Mouse (Mus musculus) forebrain, embryonic 14.5 days (tissue): Measurements from ENCODE around the gene Cenpe. TPM values are rescaled to one million over a fixed set of nuclear protein-coding genes. Genes with fewer than 3 reads are reported as not detected.

Experiments
- ATAC-seq: fragments of 200-750 bp; cut with Nextera tagmentation; 2 replicates; pipeline ENCODE4 v1.8.0; 2017; ENCODE audit warnings: mild to moderate bottlenecking, moderate library complexity
- DNase-seq: peaks from one replicate; pipeline ENCODE4 v3.0.0-alpha.2; 2015; ENCODE audit warnings: low spot score
- H3K27ac ChIP-seq: fragments of 300-500 bp; sonication (generic); 2 replicates; pipeline ENCODE4 v1.5.1; 2014; ENCODE audit warnings: low read depth, mild to moderate bottlenecking, control low read depth, low read length, moderate library complexity
- H3K27me3 ChIP-seq: fragments of 300-500 bp; sonication (generic); replicated peaks from 2 replicates; pipeline ENCODE4 v1.6.1; 2014; ENCODE audit warnings: low read length, control low read depth, mixed read lengths; ENCODE audit not compliant: control insufficient read depth, insufficient read depth
- H3K36me3 ChIP-seq: fragments of 300-500 bp; sonication (generic); 2 replicates; pipeline ENCODE4 v1.6.1; 2014; ENCODE audit warnings: low read length, control low read depth; ENCODE audit not compliant: control insufficient read depth, insufficient read depth
- H3K4me1 ChIP-seq: fragments of 300-500 bp; sonication (generic); 2 replicates; pipeline ENCODE4 v1.6.1; 2014; ENCODE audit warnings: antibody characterized with exemption, low read length, control low read depth; ENCODE audit not compliant: control insufficient read depth, insufficient read depth
- H3K4me2 ChIP-seq: fragments of 300-500 bp; sonication (generic); 2 replicates; pipeline ENCODE4 v1.6.1; 2014; ENCODE audit warnings: mild to moderate bottlenecking, control low read depth, low read length
- H3K4me3 ChIP-seq: fragments of 300-500 bp; sonication (generic); 2 replicates; pipeline ENCODE4 v1.5.1; 2014; ENCODE audit warnings: low read depth, low read length, control low read depth
- H3K9ac ChIP-seq: fragments of 300-500 bp; sonication (generic); 2 replicates; pipeline ENCODE4 v1.6.1; 2014; ENCODE audit warnings: mild to moderate bottlenecking, low read length, control low read depth, moderate library complexity
- H3K9me3 ChIP-seq: fragments of 300-500 bp; sonication (generic); replicated peaks from 2 replicates; pipeline ENCODE4 v1.6.1; 2016; ENCODE audit warnings: low read length, control low read depth, mixed read lengths; ENCODE audit not compliant: control insufficient read depth
- WGBS: fragments of 180-500 bp; shearing (Covaris S2); extraction: QIAGEN DNeasy Blood & Tissue Kit; methylation state at CpG from one replicate; pipeline ENCODE4 v1.1.7; 2014; 5-methylcytosine and 5-hydroxymethylcytosine counted together
- polyA plus RNA-seq: library from polyadenylated mRNA; unstranded; fragments of >200 nt; fragmentation: Nextera tagmentation; extraction: Ambion mirVana; gene quantifications from 2 replicates; pipeline ENCODE4 v1.2.1, GENCODE M21; 2014

Gene Cenpe
- polyA plus RNA-seq, 1 experiment from 2014 or later, result 17.7 TPM

- no peak for ATAC-seq
- Histone ChIP-seq H3K36me3 (no peaks in the 10 kb centered on the region), H3K27me3 (no peaks in the 10 kb centered on the region), H3K4me3 (no peak overlapping the region), H3K9me3 (0 out of 2 replicates have a peak, but pooled peaks cover 4% of the 10 kb centered on the region), H3K4me1 (no peaks in the 10 kb centered on the region), H3K9ac (no peak overlapping the region), H3K4me2 (no peak overlapping the region), H3K27ac (no peak overlapping the region)
- WGBS, result 0% methylated on average over 2 of the region's 2 CpGs
- DNase-seq, result no peak
Measured at GRCm38 (mm10) chr3:135312916-135313491, 100.7 kb downstream of the Cenpe start.

- ATAC-seq (peak; percentile 54; the same call in 1 of the 2 replicates), DNase-seq (no peak)
- 25% methylated on average over 2 of the region's 2 CpGs for WGBS
- Histone ChIP-seq H3K9me3 (0 out of 2 replicates have a peak, but pooled peaks cover 4% of the 10 kb centered on the region), H3K36me3 (no peaks in the 10 kb centered on the region), H3K4me2 (no peak overlapping the region), H3K27me3 (no peaks in the 10 kb centered on the region), H3K4me1 (no peaks in the 10 kb centered on the region), H3K4me3 (no peak overlapping the region), H3K27ac (no peak overlapping the region), H3K9ac (no peak overlapping the region)
Measured at GRCm38 (mm10) chr3:135313727-135314126, 101.4 kb downstream of the Cenpe start.

GRCm38 (mm10) chr3:135314811-135315210 lies 102.5 kb downstream of the Cenpe start:
- 83% methylated on average over 2 of the region's 2 CpGs for WGBS

GRCm38 (mm10) chr3:135315720-135316425 lies 103.5 kb downstream of the Cenpe start:
- DNase-seq, result no peak
- WGBS, result 92% methylated on average over 9 of the region's 9 CpGs
- no peak overlapping the region for H3K27ac ChIP-seq

More at GRCm38 (mm10) chr3:135314811-135315210, 102.5 kb downstream of the Cenpe start:
- no peak overlapping the region for H3K4me3 ChIP-seq
- no peaks in the 10 kb centered on the region for H3K36me3 ChIP-seq
- no peaks in the 10 kb centered on the region for H3K4me1 ChIP-seq
- H3K9me3 ChIP-seq, result 0 out of 2 replicates have a peak, but pooled peaks cover 4% of the 10 kb centered on the region
- no peaks in the 10 kb centered on the region for H3K27me3 ChIP-seq
- no peak overlapping the region for H3K4me2 ChIP-seq
- no peak overlapping the region for H3K27ac ChIP-seq
- no peak overlapping the region for H3K9ac ChIP-seq
- no peak for DNase-seq
- ATAC-seq, result no peak

GRCm38 (mm10) chr3:135318331-135318730 lies 106.0 kb downstream of the Cenpe start:
- no peak overlapping the region for H3K27ac ChIP-seq
- whole genome bisulfite sequencing, result 91% methylated on average over 11 of the region's 11 CpGs
- H3K27me3 ChIP-seq, result no peaks in the 10 kb centered on the region
- ATAC-seq, result no peak
- H3K9me3 ChIP-seq, result 0 out of 2 replicates have a peak, but pooled peaks cover 4% of the 10 kb centered on the region
- H3K36me3 ChIP-seq, result no peaks in the 10 kb centered on the region
- H3K4me3 ChIP-seq, result no peak overlapping the region
- H3K4me2 ChIP-seq, result no peak overlapping the region
- H3K9ac ChIP-seq, result no peak overlapping the region
- H3K4me1 ChIP-seq, result no peaks in the 10 kb centered on the region
- no peak for DNase-seq

More at GRCm38 (mm10) chr3:135315720-135316425, 103.5 kb downstream of the Cenpe start:
- ATAC-seq, result no peak
- H3K4me1 ChIP-seq, result no peaks in the 10 kb centered on the region
- no peaks in the 10 kb centered on the region for H3K36me3 ChIP-seq
- no peaks in the 10 kb centered on the region for H3K27me3 ChIP-seq
- 0 out of 2 replicates have a peak, but pooled peaks cover 4% of the 10 kb centered on the region for H3K9me3 ChIP-seq
- no peak overlapping the region for H3K4me3 ChIP-seq
- H3K4me2 ChIP-seq, result no peak overlapping the region
- no peak overlapping the region for H3K9ac ChIP-seq

Other genes with a start within 250 kb of the Cenpe start
- gene Bdh2, start 68.7 kb downstream of the Cenpe start, polyA plus RNA-seq, result 3.8 and 4.9 TPM in 2 replicates
- gene Slc9b2, start 95.2 kb downstream of the Cenpe start, polyA plus RNA-seq, result 0.79 and 1.5 TPM in 2 replicates
- gene Slc9b1, start 135.5 kb downstream of the Cenpe start, polyA plus RNA-seq, result not detected in 2 replicates
- 42.5 and 49.5 TPM in 2 replicates for gene Cisd2, start 211.4 kb downstream of the Cenpe start, polyA plus RNA-seq
- gene Ube2d3, start 225.6 kb downstream of the Cenpe start, polyA plus RNA-seq, result 473 and 475 TPM in 2 replicates